Mouse (Mus musculus) natural killer cell, adult 2 months (primary cell): Measurements from ENCODE around the gene Maip1.

Source experiments
- DNase-seq, 2 experiments: peaks; one replicate each; pipeline ENCODE4 v3.0.0; 2022; ENCODE audit warnings: low spot score in 2 of 2

Gene Maip1

DNA sequence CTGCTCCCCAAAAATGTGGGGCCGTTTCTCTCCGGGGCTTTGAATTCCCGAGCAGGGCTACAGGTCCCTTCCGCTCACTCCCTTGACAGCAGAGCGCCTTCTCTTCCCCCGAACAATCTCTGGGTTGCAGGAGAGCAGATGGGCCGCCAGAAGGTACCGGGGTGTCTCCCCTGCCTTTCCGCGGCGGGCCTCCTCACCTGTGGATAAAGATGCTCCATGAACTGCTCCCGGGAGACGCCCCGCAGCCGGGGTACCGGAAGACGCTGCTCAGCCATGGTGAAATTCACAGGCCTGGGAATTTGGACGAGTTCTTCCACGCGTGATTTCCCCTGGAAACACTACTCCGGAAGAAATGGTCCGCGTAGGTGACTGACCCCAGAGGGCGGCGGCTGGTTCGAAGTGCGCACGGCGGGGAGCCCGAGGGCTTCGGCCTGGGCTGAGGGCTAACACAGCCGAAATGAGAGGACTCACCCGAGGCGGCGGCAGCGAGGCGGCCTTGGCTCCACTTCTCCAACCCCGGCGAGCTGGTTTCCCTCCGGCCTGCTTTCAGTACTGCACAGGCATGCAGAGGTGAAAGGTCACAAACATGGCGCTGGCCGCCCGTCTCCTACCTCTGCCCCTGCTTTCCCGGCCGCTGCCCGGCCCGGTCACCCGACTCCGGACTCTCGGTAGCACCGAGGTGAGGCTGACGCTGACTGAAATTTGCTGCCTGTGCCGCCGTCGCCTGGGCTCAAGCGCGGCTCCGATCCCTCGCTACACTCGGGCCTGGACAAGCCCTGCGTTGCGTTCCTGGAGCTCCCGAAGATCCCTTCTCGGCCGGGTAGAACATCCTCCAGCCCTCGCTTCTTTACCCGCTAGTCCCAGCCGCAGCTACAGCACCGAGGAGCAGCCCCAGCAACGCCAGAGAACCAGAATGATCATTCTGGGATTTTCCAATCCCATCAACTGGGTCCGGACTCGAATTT, at the start of gene Maip1, which contains the start of gene Tyw5:
Gene Maip1 (plus strand): TSS at position 142 of the 965 bp plus-strand sequence.
Gene Tyw5 (minus strand): TSS at position 915 of the 965 bp plus-strand sequence.
- peak; percentile 74 to 83 for DNase-seq

DNA sequence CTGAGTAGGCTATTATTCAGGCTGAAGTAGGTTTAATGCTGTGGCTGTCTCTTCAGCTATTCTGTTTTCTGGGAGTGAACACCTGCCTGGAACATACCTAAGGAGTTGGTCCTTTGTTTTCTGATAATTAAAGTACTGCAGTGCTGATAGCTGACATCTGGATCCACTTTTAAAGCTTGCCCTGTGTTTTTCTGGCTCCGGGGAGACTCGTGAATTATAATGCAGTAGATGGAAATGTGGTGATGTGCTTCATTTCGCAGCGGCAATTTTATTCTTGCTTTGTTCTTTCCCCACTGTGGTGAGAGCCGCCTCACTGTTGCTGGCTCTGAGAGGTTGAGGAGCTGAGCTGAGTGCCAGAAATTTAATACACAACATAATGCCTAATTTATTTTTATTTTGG, 47.6 kb upstream of the Maip1 start:
- no peak for DNase-seq

DNA sequence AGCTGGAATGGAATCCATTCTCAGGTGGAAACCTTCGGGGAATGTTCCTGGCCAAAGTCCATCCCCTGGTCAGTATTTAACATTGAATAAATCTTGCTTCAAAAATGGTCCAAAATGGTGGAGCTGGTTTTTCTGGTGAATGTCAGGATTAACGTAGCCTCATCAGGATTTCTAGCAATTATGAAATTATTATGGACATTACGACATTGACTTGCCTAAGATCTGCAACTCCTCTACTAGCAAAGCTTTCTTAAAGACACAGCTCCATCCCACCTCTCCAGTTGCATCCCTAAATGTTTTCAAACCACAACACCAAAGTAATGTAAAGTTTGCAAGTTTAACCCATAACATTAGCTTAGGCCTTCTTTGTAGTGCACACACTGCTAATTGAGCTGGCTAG, 38.7 kb upstream of the Maip1 start:
- DNase-seq = no peak

DNA sequence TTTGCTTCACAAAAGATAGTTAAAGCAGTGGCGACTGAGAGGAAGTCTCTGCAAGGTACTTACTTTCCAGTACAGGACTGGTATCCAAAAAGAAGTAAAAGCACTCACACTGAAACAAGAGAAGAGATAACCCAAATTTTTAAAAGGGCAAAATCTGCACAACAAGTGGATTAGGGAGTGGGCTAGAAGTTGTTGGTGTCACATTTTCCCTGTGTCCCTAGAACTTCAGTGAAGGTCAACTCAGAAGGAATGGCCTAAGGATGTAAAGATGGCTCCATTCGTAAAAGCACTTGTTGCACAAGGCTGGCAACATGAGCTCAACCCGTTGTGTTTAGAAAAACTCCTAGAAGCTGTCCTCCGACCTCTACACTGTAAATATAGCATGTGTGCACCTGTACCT, 37.0 kb upstream of the Maip1 start:
- DNase-seq = no peak

DNA sequence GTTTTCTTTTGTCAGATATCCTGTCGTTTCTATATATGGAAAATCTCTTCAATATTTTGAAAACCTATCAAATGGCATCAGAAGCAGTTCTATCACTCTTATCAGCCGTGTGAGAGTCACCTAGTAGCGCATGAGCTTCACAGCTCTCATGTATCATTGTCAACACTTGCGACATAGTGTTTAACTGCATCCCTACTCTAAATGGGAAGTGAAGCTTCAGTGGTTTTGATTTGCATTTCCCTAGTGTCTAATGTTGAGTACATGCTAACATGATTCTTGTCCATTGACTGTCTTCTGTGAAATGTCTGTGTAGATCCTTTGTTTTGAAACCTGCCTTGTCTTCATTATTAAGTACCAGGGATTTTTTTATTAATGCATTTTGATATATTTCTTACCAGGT, 35.7 kb upstream of the Maip1 start:
- no peak for DNase-seq

DNA sequence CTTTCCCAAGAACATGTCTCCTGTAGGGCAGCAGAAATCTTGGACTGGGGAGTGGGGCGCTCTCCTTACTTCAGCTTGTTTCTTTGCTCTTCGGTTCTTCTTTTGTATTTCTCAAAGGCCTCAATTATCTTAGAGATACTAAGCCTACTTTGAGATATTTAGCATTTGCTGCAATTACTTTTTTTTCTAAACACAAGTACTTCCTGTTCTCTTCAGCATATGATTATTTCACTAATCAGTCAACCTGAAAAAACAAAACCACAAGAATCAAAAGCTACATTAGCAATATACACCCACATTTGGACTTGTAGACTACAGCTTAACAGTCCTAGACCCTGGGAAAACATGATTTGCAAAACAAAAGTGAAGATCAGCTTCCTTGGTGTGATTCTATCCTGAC, 30.9 kb upstream of the Maip1 start:
- no peak for DNase-seq

DNA sequence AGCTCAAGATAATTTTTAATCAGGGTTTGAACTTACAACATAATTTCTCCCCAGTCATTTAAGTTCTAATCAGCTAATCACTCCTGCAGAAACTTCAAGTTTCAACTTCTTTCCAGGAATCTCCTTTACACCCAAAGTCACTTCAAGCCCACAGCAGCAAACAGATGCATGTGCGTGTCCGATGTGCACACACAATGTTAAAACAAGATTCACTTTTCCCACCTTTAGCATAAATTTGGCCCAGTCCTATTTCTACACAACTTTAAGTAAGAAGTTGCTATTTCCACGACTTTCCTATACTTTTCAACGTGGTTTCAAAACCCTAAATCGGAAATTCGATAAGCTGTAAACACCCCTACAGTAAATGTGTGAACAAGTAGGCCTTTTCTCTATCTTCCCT, 29.3 kb upstream of the Maip1 start:
- no peak for DNase-seq

DNA sequence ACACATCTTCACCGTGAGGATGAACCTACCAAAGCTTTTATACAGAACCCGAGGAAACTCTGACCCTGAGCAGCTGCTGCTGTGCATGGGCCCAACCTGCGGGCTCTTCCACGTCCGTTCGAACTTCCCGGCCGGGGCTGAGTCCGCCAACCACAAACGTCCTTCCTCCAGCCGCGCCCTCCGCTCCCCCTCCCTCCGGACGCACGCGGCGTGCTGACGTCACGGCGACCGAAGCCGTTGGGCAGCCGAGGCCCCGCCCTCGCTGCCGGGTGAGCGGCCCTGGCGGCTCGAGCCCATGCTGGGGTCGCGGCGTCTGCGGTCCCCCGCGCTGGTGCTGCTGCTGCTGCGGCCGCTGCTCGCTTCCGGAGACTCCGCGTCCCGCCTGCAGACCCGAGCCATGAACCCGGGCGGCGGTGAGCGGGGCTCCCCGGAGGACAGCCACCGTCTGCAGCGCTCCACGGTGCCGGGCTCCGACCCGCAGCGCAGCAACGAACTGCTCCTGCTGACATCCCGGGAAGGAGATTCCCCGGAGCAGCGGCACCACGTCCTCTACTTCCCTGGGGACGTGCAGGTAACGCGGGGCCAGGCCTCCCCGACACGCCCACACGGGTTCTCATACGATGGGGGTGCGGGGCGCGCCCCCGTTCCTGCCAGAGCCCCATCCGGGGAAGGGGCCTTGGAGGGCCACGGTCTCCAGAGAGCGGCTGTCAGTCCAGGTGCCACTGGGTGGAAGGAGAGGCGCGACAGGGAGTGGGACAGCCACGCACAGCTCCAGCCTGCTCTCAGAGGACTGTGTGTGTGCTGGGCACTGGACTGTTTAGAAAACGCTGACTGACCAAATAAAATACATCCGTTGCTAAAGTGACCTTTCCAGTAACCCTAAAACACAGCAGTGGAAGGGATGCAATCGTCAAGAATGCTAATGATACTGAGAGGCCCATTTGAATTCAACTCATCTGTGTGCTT, 28.5 kb upstream of the Maip1 start, which contains the start of gene 1700066M21Rik:
Gene 1700066M21Rik (plus strand): TSS at position 245 of the 966 bp plus-strand sequence.
- peak; percentile 88 to 89 for DNase-seq

DNA sequence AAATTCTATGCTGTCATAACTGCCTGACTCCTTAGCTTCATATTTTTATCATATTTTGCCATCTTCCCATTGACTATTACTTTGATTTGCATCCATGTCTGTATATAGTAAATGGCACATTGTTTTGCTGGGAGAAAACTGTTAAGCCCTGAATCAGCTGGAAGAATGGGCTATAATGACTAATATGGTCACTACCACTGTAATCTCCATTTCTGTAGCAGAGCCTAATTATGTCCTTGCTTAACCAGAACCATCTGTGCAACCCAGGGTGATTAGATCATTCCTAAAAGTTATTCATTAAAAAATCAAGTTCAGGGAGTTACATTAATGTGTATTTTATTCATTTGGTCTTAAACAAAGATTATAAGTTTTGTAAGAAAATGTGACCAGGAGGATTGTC, 19.6 kb upstream of the Maip1 start:
- DNase-seq = no peak

DNA sequence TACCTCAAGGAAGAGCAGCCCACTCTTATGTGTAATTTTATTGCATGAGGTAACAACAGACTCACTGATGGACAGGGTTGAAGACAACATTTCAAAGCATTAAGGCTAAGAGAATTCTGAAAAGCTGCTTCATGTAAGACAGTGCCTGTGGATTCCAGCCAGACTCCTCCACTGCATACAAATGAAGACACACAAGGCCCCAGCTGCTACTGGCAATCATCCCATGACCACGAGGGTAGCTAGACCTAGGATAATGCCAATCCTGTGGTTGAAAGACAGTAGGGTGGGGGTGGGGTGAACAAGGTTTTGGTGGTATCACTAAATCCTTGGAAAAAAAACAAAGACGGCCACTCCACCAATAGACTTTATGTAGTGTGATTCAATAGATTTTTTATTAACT, 18.3 kb upstream of the Maip1 start:
- no peak for DNase-seq

DNA sequence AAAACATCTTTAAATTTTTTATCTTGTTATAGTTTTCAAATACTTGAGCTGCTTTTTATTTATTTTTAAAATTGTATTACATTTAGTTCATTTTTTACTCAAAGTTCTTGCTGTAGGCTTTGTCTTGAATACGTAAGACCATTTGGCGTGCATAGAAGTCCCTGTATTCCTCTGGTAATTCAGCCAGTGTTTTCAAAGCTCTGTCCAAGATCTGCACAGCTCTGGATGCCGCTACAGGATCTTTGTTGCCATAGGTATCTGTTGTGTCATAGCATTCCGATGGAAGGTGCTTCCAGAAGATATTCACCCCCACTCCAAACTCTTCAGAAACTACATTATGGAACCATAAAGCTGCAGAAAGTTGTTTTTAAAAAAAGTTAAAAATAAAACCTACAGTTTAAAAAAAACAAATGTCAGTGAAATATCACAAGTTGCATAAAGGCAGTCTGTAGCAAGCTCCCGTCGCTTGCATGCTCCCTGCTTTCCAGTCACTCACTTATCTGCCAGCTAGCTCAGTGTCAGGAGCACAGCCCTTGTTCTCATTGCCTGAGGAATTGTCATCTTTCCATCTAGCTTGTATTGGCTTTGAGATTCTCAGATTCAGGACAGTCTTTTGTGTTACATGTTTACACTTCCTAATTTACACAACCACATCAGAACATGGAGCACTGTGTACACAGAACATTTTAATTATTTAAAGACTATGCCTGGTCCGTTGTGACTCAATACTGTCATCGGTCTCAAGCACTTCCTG, 17.5 kb upstream of the Maip1 start:
- DNase-seq = no peak

DNA sequence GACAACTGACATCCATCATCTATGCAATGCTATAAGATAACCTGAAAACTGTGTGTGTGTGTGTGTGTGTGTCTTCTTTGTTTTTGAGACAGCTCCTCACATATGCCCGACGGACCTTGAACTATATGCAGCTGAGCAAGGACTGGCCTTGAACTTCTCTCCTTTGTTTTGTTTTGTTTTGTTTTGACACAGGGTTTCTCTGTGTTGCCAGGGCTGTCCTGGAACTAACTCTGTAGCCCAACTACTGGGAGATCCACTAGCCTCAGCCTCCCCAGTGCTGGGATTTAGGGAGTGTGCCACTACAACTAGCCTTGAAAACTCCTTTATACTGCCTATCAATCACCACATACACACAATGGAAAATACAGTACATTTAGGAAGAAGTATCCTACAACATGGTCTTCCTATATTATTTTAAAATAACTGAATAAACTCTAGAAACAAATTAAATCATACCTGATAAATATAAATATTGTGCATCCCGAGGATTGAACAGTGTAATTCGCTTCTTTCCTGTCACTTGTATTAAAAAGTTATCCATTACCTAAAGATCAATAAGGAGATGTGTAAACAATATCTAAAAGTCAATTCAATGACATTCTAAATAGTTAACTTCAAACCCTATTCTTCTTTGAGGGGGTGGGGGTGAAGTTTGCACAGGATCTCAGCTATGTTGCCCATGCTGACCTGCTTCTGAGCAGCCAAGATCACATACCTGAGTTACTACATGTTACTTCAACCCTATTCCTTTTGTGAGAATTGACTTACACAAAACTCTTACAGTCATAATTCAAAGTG, 14.9 kb upstream of the Maip1 start:
- DNase-seq = no peak

DNA sequence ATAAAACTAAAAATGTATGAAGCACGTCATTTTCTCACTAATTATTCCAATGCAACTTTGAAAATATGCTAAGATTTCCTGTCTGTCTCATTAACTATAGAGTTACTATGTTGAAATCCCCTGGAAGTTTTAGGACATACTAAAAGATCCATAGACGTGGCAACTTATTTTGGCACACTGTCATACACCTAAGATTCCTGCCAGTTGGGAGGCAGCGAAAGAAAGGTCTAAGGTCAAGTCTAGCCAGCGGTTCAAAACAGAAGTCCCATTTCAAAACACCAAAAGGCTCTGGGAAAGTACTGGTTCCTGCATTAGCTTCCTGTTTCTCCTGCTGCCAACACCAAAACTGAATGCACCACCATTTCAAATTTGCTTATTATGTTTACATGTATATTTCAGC, 13.7 kb upstream of the Maip1 start:
- no peak for DNase-seq

DNA sequence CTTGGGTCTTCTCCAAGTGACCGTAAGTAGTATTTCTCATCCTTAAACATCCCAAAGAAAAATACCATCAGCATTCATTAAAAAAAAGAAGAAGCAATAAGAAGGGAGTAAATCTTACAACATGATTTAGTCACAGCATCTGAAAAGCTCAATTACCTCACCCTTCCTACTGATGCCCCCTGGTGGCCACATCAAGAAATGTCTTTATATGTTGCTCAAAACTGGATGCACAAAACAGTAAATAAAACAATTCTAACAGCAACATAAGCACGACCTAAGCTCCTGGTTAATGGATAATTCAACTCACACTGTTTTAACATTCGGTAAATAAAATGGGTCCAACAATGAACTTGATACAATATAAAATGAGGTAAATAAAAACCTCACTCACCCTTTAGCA, 12.1 kb upstream of the Maip1 start:
- peak; percentile 41 to 52 for DNase-seq

DNA sequence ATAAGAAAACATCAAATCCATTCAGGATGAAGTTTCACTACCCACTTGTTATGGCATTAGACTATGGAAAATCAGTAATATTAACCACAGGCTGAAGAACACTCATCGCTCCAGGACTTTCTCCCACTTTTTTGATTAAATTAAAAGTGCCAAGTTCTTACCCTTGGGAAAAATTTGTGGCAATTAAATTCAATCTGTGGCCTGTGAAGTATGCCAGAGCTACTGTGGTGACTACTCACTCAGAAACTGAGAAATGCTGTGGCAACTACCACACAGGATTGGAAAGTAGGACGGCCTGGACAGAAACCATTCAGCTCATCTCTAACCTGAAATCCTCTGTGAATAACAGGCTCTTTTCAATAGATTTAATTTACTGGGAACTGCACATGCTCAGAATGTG, 5.8 kb upstream of the Maip1 start:
- no peak for DNase-seq

DNA sequence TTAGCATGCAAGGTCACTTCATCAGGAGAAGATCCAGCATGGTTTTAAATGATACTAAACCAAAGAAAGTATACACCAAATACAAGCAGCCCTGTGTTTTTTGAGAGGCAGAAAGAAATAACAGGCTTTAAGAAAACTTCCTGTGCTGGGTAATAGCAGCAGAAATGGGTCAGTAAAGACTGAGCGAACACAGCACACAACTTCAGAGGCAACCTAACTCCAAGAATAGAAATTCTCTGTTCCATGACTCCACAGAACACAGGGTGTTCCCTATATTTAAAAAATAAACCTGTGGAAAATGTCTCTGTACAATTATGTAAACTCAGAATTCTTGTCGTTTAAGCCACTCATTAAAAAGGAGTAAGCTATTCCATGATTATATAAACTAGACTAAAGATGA, 5.3 kb upstream of the Maip1 start:
- no peak for DNase-seq

DNA sequence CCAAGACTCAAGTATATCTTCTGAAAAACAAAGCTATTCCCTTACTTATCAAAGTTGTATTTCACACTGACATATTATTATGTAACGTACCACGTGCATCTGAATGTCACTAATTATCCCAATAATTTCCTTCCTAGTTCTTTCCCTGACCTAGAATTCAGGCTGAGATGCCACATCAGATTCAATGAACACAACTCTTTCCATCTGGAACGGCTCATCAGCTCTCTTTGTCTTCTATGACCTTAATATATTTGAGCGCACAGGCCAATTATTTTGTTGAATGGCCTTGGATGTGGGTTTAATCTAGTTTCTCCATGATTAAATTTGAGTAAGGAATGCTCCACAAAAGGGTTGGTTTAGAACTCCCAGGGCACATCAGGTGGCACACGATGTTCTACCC, 4.0 kb upstream of the Maip1 start:
- no peak for DNase-seq

DNA sequence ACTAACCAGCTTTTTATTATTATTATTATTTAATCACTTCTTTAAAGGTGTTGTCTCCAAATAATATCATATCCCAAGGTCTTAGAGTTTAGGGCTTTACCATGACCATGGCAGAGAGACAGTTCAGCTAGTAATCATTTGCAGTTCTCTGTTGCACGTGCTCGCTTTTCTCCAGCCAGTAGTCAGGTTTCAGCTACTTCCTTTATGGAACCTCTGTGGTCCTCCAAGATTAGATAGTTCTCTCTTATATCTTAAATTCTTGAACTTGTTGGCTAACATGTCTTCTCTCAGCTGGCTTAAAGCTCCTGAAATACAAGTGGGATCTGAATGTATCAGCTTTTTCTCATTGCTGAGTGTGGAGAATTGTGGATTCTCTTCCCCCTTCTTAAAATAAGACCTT, 2.9 kb downstream of the Maip1 start:
- no peak for DNase-seq

DNA sequence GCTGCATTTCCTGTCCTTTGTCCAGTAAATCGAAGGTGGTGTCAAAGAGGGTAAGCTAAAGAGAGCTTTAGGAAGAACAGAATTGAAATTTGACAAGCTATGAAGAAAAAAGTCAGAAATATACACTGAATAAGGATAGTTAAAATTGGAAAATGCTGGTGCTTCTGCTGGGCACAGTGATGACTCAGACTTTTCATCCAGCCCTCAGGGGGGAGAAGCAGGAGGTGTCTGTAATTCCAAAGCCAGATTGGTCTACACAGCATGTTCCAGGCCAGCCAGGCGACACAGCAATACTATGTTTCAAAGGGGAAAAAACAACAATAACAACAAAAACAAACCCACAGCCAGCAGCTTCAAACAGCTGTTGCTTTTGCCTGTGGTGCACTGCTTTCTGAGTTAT, 7.3 kb downstream of the Maip1 start:
- no peak for DNase-seq

DNA sequence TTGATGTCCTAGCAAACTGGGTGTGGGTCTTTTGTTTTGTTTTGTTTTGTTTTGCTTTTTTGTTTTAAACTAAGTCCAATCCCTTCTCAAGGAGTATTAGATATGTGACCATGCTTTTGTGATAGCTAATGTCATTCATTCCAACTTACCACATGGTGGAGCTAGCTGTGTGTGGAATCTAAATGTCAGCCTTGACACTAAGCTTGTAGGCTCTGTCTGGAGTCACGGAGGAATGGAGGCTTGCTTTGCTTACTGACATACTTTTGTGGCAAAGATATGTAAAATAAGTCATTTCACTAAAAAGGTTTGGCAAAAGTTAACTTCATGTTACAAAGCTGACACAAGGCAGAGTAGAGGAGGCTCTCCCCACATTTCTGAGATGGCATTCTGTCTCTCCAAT, 17.6 kb downstream of the Maip1 start:
- DNase-seq = no peak
